Mouse (Mus musculus): ENCODE measurements around the gene F12.
A peak's percentile ranks its signal among the peaks of the same experiment; 100 is the strongest.

Gene F12

GRCm38 (mm10) chr13:55426613-55427012 lies at the start of gene F12:
TSS of gene F12 (minus strand) at chr13:55426793.
- no peak for DNase-seq (ENCODE audit: low read depth)

GRCm38 (mm10) chr13:55476256-55476655 lies 49.7 kb upstream of the F12 start:
- DNase-seq (ENCODE audit: low read depth), result no peak

GRCm38 (mm10) chr13:55475750-55476149 lies 49.2 kb upstream of the F12 start:
- DNase-seq (ENCODE audit: low read depth), result no peak

DNA sequence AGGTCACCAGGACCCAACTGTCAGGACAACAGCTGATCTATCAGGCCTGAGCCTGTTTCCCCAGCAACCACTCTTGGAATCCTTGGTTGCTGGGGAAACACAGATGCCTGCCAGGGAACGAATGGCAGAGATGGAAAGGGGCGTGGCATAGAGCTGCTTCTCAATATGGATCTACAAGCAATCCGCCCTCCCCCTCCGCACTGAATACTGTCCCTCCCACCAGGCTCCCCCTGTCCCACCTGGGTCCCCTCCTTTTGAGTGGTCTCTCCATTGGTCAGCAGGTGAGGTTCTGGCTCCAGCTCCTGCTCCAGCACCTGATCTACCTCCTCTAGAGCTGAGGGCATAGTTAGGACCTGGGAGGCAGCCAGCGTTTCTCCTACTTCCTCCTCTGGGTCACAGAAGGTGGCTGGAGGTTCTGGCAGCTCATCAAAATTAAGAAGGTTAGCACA lies 48.1 kb upstream of the F12 start:
- no peak for DNase-seq (ENCODE audit: low read depth)

DNA sequence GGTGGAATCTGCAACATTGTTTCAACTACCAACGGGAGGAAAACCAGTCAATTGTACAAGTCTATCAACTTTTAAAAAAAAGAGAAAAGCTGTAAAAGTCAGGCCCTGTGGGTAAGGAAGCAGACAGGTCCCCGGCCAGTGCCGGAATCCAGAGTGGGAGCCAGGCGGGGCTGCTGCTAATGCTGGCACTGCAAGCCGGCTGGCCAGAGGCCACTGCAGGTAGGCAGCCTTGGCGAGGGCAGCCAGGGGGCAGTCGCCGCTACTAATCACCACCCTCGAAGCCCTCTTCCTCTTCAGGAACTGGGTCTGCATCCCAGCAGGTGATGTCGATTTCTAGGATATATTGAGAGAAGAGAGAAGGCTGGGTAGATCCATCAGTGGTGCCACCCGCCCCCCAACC lies 47.4 kb upstream of the F12 start:
- DNase-seq (ENCODE audit: low read depth), result no peak

DNA sequence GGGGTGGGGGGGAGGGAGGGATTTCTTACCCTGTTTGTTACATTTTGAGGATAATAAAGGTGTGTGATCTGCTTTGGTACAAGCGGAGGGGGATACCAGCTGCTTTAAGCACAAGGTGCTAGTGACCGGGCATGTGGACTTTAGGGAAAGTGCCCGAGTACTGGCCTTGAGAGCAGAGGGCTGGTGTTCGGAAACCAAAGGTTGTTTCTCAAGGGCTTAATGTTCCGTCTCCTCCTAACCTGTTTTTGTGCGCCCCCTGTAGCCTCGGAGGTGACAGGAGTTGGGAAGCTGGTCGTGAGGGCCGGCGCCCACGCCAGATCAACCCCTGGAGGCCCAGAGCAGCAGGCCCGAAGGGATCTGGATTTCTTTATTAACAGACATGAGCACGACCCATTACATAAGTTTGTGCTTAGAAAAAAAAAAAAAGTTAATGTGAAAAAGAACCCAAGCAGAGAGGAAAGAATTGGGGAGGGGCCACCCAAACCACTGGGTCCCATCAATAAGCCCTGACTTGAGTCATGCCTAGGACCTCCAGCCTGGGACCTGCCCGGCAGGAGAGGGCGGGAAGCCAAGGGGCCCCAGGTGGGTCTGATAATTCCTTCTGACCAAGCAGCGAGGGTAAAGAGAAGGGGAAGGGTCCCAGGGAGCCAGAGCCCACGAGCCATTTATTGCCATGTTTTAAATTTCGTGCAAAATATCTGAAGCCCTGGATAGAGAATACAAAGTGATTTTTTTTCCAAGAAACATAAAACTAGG lies 46.7 kb upstream of the F12 start:
- DNase-seq (ENCODE audit: low read depth), result no peak

- DNase-seq (ENCODE audit: low read depth), result peak; percentile 27
Observed at GRCm38 (mm10) chr13:55472132-55473022, 45.8 kb upstream of the F12 start.

- DNase-seq (ENCODE audit: low read depth), result no peak
Observed at GRCm38 (mm10) chr13:55471819-55472131, 45.2 kb upstream of the F12 start.

GRCm38 (mm10) chr13:55471156-55471818 lies 44.7 kb upstream of the F12 start:
- peak; percentile 48 for DNase-seq (ENCODE audit: low read depth)

- no peak for DNase-seq (ENCODE audit: low read depth)
Observed at GRCm38 (mm10) chr13:55470372-55470771, 43.8 kb upstream of the F12 start.

GRCm38 (mm10) chr13:55468851-55469560 lies 42.4 kb upstream of the F12 start:
- DNase-seq (ENCODE audit: low read depth), result no peak

DNA sequence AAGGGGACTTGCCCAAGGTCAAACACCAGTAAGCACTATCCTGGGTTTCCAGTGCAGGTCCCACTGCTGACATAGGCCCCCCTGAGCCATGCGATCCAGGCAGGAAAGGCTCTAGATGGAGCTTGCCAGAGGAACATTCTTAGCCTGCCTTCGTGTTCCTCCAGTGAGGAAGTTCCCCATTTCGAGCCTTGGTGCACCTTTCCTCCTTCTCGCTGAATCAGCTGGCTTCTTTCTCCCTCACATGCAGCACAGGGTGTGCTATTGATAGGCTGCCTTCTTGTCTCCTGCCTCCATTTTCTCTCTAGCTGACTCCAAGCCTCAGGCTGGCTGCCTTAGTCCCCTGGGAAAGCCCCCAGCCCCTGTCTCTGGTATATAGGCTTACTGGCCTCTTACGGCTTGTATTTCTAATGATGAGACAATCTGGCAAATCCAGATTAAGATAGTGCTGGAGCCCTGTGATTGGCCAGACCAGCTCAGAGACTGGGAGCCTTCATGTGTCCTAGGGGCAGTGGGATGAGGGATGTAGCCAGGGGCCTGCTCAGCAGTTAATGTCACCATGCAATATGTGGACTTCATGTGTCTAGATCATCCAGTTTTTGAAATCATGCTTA lies 39.3 kb upstream of the F12 start:
- no peak for DNase-seq (ENCODE audit: low read depth)

- DNase-seq (ENCODE audit: low read depth), result no peak
Observed at GRCm38 (mm10) chr13:55465184-55465583, 38.6 kb upstream of the F12 start.

DNA sequence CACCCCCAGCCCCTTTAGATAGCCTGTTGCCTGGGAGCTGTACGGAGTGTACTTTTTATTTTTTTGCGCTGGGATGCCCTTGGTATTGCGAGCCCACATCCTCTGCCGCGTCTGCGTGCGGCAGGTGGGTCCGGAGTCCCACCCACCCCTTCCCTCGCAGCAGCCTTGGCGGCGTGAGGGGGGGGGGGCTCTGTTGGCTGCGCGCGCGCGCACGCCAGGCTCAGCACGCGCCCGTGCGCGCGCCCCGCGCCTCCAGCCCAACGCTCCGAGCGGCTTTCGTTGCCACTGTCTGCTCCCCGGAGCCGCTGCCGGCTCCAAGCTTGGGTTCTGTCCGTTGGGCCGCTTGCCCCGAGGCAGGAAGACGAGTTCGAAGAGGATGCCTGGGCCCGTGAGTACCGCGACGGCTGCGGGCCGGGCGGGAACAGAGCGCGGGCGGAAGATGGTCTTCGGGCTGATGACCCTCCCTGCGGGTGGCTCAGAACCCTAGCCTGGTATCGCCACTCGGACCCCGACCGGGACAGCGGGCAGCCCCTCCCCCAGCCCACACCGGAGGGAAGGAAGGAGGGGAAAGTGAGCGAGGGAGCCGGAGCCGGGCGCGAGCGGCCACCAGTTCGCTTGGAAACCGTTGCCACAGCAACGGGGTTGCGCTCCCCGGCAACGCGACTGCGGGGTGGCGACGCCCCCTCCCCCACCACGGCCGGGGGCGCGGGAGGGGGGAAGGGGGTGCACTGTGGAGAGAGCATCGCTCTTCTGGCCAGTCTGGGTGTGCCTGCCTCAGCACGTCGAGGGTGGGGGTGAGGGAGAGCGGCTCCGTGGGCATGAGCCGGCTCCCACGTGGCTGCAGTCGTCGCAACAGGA lies 37.7 kb upstream of the F12 start, which contains the start of gene Prr7:
Gene Prr7, plus strand, starts transcription at position 241 of the 858 bp plus-strand sequence.
- no peak for DNase-seq (ENCODE audit: low read depth)

DNA sequence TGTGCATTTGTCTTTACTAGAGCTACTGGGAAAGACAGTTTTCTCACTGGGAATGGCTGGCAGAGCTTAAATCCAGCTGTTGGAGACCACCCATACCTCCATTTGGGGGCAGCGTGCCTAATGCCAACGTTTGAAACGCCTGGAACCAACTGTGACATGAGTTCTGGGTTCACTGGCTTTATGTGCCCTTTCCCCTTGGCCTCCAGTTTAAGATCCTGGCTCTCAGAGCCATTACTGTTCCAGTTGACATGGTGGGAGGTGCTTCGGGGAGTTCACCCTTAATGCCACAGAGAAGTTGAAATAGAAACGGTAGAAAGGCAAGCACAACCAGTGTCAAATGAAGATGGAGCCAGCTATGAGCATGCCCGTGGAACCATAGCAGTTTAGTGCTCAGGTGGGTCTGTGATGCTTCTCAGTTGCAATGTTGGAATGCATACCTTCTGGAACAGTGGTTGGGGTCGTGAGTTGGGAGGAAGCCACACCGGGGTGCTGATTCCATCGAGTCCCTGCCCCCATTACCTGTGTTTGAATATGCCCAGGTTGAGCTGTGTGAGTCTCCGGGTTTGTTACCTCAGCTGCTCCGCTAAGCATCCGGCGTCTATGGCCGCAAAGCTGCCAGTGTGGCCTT lies 36.9 kb upstream of the F12 start:
- no peak for DNase-seq (ENCODE audit: low read depth)

GRCm38 (mm10) chr13:55462965-55463364 lies 36.4 kb upstream of the F12 start:
- DNase-seq (ENCODE audit: low read depth), result no peak

DNA sequence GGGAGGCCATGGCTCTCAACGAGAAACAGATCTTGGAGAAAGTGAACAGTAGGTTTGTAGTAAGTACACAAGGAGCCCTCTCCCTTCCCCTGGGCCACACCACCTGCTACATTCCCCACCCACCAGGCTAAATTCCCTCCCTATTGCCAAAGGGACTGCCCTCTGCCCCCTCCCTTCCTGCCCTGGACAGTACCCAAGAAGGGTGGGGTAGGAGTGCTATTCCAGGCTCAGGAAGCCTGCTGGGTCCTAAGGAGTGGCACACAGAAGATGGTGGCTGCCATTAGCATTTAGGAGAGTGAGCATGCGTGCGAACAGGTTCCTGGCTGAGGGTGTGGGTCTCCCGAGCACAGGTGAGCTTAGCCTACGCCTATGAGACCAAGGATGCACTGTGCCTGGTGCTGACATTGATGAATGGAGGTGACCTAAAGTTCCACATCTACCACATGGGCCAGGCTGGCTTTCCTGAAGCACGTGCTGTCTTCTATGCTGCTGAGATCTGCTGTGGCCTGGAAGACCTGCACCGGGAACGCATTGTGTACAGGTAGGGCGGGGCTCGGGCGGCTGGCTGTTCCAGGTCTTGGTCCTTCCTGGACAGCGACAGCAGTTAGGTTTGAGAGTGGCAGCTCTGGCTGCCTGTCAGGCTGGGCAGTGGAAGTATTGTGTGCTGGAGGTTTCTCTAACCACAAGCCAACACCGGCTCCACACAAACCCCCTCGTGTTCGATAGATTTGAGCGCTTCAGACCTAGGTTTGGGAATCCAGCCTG lies 25.4 kb upstream of the F12 start:
- DNase-seq (ENCODE audit: low read depth), result no peak

- no peak for DNase-seq (ENCODE audit: low read depth)
Observed at GRCm38 (mm10) chr13:55451296-55451695, 24.7 kb upstream of the F12 start.

DNA sequence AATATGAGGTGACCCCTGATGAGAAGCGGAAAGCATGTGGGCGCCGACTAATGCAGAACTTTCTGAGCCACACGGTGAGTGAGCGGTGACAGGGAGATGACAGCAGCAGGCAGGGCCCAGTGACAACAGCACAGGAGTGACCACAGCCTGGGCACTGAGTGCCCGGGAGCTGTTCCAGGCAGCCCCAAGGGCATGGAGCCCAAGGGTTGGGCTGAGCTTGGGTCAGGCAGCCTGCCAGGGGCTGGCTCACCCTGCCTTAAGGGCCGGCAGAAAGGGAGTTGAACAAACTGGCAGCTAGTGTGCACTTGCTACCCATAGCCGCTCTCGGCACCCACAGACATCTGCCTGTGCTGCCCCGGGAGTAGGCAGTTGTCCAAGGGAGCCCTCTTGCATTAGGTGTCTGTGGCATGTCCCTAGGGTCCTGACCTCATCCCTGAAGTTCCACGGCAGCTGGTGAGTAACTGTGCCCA lies 24.0 kb upstream of the F12 start:
- no peak for DNase-seq (ENCODE audit: low read depth)

Measured in c-Kit-positive CD71-positive TER-119-negative erythroid progenitor cells, embryonic 14.5 days (primary cell).